Mouse (Mus musculus) hindbrain, postnatal 0 days (tissue): ENCODE results near the gene Rabgap1l. TPM values are rescaled to one million over a fixed set of nuclear protein-coding genes. Genes with fewer than 3 reads are reported as not detected.

Experiments used
- ATAC-seq: fragments of 200-750 bp; cut with Nextera tagmentation; 2 replicates; pipeline ENCODE4 v1.8.0; 2017; ENCODE audit warnings: mild to moderate bottlenecking, moderate TSS enrichment, moderate library complexity
- DNase-seq: peaks from one replicate; pipeline ENCODE4 v3.0.0-alpha.2; 2015; ENCODE audit warnings: low spot score
- H3K27ac ChIP-seq: fragments of 300-500 bp; sonication (generic); 2 replicates; pipeline ENCODE4 v1.5.1; 2014; ENCODE audit warnings: mild to moderate bottlenecking
- H3K27me3 ChIP-seq: fragments of 300-500 bp; sonication (generic); 2 replicates; pipeline ENCODE4 v1.6.1; 2014; ENCODE audit warnings: low read length, mixed read lengths; ENCODE audit not compliant: insufficient read depth
- H3K36me3 ChIP-seq: fragments of 300-500 bp; sonication (generic); 2 replicates; pipeline ENCODE4 v1.6.1; 2014; ENCODE audit warnings: low read length, mixed read lengths; ENCODE audit not compliant: insufficient read depth
- H3K4me1 ChIP-seq: fragments of 300-500 bp; sonication (generic); 2 replicates; pipeline ENCODE4 v1.6.1; 2014; ENCODE audit warnings: antibody characterized with exemption, low read length, mixed read lengths; ENCODE audit not compliant: insufficient read depth
- H3K4me2 ChIP-seq: fragments of 300-500 bp; sonication (generic); 2 replicates; pipeline ENCODE4 v1.6.1; 2014; ENCODE audit warnings: low read depth, mild to moderate bottlenecking, low read length, moderate library complexity, mixed read lengths
- H3K4me3 ChIP-seq: fragments of 300-500 bp; sonication (generic); 2 replicates; pipeline ENCODE4 v1.5.1; 2014; ENCODE audit warnings: low read length
- H3K9ac ChIP-seq: fragments of 300-500 bp; sonication (generic); replicated peaks from 2 replicates; pipeline ENCODE4 v1.6.1; 2014; ENCODE audit warnings: mild to moderate bottlenecking, low read length, moderate library complexity, mixed read lengths
- H3K9me3 ChIP-seq: fragments of 300-500 bp; sonication (generic); 2 replicates; pipeline ENCODE4 v1.6.1; 2016; ENCODE audit warnings: low read length, mixed read lengths
- CTCF ChIP-seq: IDR thresholded peaks from 2 replicates; pipeline ENCODE4 v1.5.1; 2016; ENCODE audit warnings: antibody characterized with exemption, control low read depth, low read depth
- WGBS: fragments of 180-500 bp; shearing (Covaris S2); extraction: QIAGEN DNeasy Blood & Tissue Kit; methylation state at CpG from one replicate; pipeline ENCODE4 v1.1.7; 2014; 5-methylcytosine and 5-hydroxymethylcytosine counted together
- polyA plus RNA-seq: library from polyadenylated mRNA; unstranded; fragments of >200 nt; fragmentation: Nextera tagmentation; extraction: Ambion mirVana; gene quantifications from 2 replicates; pipeline ENCODE4 v1.2.1, GENCODE M21; 2015
- total RNA-seq: library from RNA; depleted of rRNA; stranded (reverse); fragments of >200 nt; gene quantifications from 2 replicates; pipeline ENCODE4 v1.2.3, GENCODE M21; 2014

Rabgap1l gene
- total and polyA plus RNA-seq, 2 experiments from 2014 or later: 28.5 to 70.5 TPM

DNA sequence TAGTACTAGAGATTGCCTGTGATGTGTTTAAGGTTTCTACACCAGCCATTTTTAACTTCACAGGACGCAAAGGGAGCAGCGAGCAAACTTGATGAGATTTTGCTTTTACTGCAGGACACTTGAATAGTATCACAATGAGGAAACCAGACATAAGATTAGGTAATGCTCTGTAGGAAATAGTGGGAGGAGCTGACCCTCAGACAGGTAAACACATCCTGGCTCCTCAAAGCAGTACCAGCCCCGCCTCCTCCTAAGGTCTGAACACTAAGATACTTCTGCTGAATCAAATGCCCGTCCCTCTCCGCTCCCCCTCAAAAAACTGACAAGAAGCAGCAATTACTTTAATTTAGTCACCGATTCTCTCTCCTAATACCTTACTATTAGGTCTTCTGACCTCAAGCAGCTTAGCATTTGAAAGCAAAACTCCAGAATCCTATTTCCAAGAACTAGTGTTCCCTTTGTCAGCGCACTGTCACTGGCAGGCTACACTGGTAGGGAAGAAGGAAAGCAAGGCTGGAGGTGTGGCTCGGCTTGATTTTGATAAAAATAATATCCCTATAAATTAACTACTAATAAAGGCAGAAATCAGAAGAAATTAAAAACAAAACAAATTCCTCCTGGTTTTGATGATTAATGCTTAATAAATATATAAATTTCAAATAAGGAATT is 474.8 kb downstream of the Rabgap1l start:
- no peak for TF ChIP-seq CTCF
- Histone ChIP-seq H3K9me3 (no peaks in the 10 kb centered on the region), H3K4me3 (no peak overlapping the region), H3K9ac (no peak overlapping the region), H3K4me2 (no peak overlapping the region), H3K36me3 (no peaks in the 10 kb centered on the region), H3K27me3 (no peaks in the 10 kb centered on the region), H3K4me1 (no peaks in the 10 kb centered on the region), H3K27ac (no peak overlapping the region)
- DNase-seq (no peak), ATAC-seq (no peak)
- 83% methylated on average over 8 of the region's 8 CpGs for WGBS

GRCm38 (mm10) chr1:160316239-160316638 is 476.8 kb downstream of the Rabgap1l start:
- peak; percentile 6; the same call in 1 of the 2 replicates for TF ChIP-seq CTCF
- Histone ChIP-seq H3K9me3 (no peaks in the 10 kb centered on the region), H3K9ac (no peak overlapping the region), H3K4me1 (no peaks in the 10 kb centered on the region), H3K27me3 (no peaks in the 10 kb centered on the region), H3K4me3 (no peak overlapping the region), H3K4me2 (no peak overlapping the region), H3K27ac (no peak overlapping the region), H3K36me3 (no peaks in the 10 kb centered on the region)
- no peak for ATAC-seq
- no peak for DNase-seq
- 95% methylated on average over 2 of the region's 2 CpGs for WGBS

DNA sequence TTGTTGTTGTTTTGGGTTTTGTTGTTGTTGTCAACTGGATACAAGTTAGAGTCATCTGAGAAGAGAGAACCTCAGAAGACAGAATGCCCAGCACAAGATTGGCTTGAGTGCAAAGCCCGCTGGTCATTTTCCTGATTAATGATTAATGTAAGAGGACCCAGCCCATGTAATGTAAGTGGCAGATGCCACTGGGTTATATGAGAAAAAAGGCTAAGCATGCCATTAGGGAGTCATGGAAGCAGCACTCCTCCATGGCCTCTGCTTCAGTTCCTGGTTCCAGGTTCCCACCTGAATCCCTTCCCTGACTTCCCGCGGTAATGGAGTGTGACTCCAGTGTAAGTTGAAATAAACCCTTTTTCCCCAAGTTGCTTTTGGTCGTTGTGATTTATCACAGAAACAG is 480.4 kb downstream of the Rabgap1l start:
- ATAC-seq (no peak), DNase-seq (no peak)
- 92% methylated on average over 4 of the region's 4 CpGs for WGBS
- H3K9ac ChIP-seq: no peak overlapping the region
- no peaks in the 10 kb centered on the region for H3K9me3 ChIP-seq
- no peaks in the 10 kb centered on the region for H3K4me1 ChIP-seq
- no peak overlapping the region for H3K4me3 ChIP-seq
- H3K27ac ChIP-seq: no peak overlapping the region
- no peak for TF ChIP-seq CTCF
- H3K36me3 ChIP-seq: no peaks in the 10 kb centered on the region
- H3K27me3 ChIP-seq: no peaks in the 10 kb centered on the region
- no peak overlapping the region for H3K4me2 ChIP-seq

GRCm38 (mm10) chr1:160311861-160312260 is 481.1 kb downstream of the Rabgap1l start:
- H3K9ac ChIP-seq: no peak overlapping the region
- no peaks in the 10 kb centered on the region for H3K9me3 ChIP-seq
- no peak for DNase-seq
- H3K27ac ChIP-seq: no peak overlapping the region
- no peak for ATAC-seq
- no peak overlapping the region for H3K4me2 ChIP-seq
- H3K27me3 ChIP-seq: no peaks in the 10 kb centered on the region
- TF ChIP-seq CTCF: no peak
- no peak overlapping the region for H3K4me3 ChIP-seq
- WGBS: 28% methylated on average over 2 of the region's 2 CpGs
- H3K4me1 ChIP-seq: no peaks in the 10 kb centered on the region
- no peaks in the 10 kb centered on the region for H3K36me3 ChIP-seq

DNA sequence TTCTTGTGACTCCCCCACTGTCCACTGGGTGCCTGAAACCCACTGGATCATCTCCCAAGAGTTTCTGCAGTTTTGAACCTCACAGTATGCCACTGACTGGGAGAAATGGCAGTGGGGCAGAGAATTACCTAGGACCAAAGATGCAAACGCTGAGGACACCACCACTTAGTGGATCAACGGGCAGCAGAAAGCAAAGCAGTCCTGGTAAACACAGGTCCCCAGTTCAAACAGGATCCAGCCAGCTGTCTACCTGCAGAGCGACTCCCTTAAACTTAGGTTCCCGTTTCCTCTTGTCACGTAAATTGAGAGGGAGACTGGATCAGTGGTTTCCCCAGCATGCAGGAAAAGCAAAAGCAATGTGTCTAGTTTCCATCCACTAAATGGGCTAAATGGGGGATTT is 483.1 kb downstream of the Rabgap1l start:
- H3K27ac ChIP-seq: no peak overlapping the region
- ATAC-seq (no peak), DNase-seq (no peak)
- no peaks in the 10 kb centered on the region for H3K27me3 ChIP-seq
- no peaks in the 10 kb centered on the region for H3K9me3 ChIP-seq
- no peak for TF ChIP-seq CTCF
- no peaks in the 10 kb centered on the region for H3K4me1 ChIP-seq
- no peak overlapping the region for H3K4me3 ChIP-seq
- WGBS: 59% methylated on average over 5 of the region's 5 CpGs
- no peak overlapping the region for H3K9ac ChIP-seq
- H3K4me2 ChIP-seq: no peak overlapping the region
- H3K36me3 ChIP-seq: no peaks in the 10 kb centered on the region

- no peak for ATAC-seq
- Histone ChIP-seq H3K9ac (no peak overlapping the region), H3K27me3 (no peaks in the 10 kb centered on the region), H3K27ac (no peak overlapping the region), H3K36me3 (no peaks in the 10 kb centered on the region), H3K9me3 (no peaks in the 10 kb centered on the region), H3K4me1 (no peaks in the 10 kb centered on the region), H3K4me2 (no peak overlapping the region), H3K4me3 (no peak overlapping the region)
- peak; percentile 35; the same call in 1 of the 2 replicates for TF ChIP-seq CTCF
- 27% methylated on average over 7 of the region's 7 CpGs for WGBS
- no peak for DNase-seq
Measured at GRCm38 (mm10) chr1:160308996-160309395, 484.0 kb downstream of the Rabgap1l start.

DNA sequence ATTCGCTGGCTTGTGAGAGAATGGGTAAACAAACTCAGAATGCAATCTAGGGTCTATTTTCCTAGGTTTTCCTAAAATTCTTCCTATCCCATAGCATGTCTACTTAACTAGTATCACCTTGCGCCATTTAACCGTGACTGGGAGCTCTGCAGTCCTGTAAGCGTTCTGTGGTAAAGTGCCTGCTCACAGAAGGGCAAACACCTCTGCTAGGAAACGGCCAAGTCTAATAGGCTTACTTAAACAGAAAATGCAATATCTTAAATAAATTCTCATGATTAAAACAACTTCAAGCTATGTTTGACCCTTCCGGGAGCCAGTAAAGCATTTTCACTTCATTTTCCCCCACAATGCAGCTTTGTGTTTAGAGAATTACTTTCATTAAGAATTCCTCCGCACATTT is 484.5 kb downstream of the Rabgap1l start:
- 78% methylated on average over 7 of the region's 7 CpGs for WGBS
- ATAC-seq: no peak
- DNase-seq: no peak
- Histone ChIP-seq H3K9ac (no peak overlapping the region), H3K36me3 (no peaks in the 10 kb centered on the region), H3K4me1 (no peaks in the 10 kb centered on the region), H3K27me3 (no peaks in the 10 kb centered on the region), H3K4me2 (no peak overlapping the region), H3K9me3 (no peaks in the 10 kb centered on the region), H3K27ac (no peak overlapping the region), H3K4me3 (no peak overlapping the region)
- TF ChIP-seq CTCF: no peak
